Mouse (Mus musculus) liver, embryonic 14.5 days (tissue): ENCODE measurements around the gene Sec16b. TPM values are rescaled to one million over a fixed set of nuclear protein-coding genes. Genes with fewer than 3 reads are reported as not detected.

ENCODE experiments used
- ATAC-seq: fragments of 200-750 bp; cut with Nextera tagmentation; 2 replicates; pipeline ENCODE4 v1.8.0; 2017; ENCODE audit warnings: moderate number of reproducible peaks, mild to moderate bottlenecking, moderate library complexity; ENCODE audit not compliant: insufficient read depth
- DNase-seq, 3 experiments: peaks; one replicate each; pipeline ENCODE4 v3.0.0-alpha.2; 2012 to 2013; ENCODE audit warnings: low read depth in 3 of 3, low spot score in 3 of 3
- H3K27ac ChIP-seq: fragments of 300-500 bp; sonication (generic); 2 replicates; pipeline ENCODE4 v1.5.1; 2014; ENCODE audit warnings: moderate library complexity, mild to moderate bottlenecking, control low read depth, inconsistent platforms
- H3K27me3 ChIP-seq: fragments of 300-500 bp; sonication (generic); 2 replicates; pipeline ENCODE4 v1.6.1; 2014; ENCODE audit warnings: mild to moderate bottlenecking, low read length, moderate library complexity; ENCODE audit not compliant: control insufficient read depth, insufficient read depth
- H3K36me3 ChIP-seq: fragments of 300-500 bp; sonication (generic); replicated peaks from 2 replicates; pipeline ENCODE4 v1.6.1; 2014; ENCODE audit warnings: low read depth; ENCODE audit not compliant: control insufficient read depth, insufficient read depth
- H3K4me1 ChIP-seq, 2 experiments: fragments of 200-500 bp in 1 of 2; fragments of 300-500 bp in 1 of 2; sonication (generic) in 1 of 2; replicated peaks; 2 replicates each; pipeline ENCODE4 v1.6.1; 2012 to 2014; ENCODE audit warnings: antibody characterized with exemption in 1 of 2, inconsistent platforms in 1 of 2, low read length in 1 of 2; ENCODE audit not compliant: control insufficient read depth in 2 of 2, insufficient read depth in 2 of 2
- H3K4me2 ChIP-seq: fragments of 300-500 bp; sonication (generic); 2 replicates; pipeline ENCODE4 v1.6.1; 2014; ENCODE audit warnings: low read depth, mild to moderate bottlenecking, control low read depth, moderate library complexity
- H3K4me3 ChIP-seq, 2 experiments: fragments of 200-500 bp in 1 of 2; fragments of 300-500 bp in 1 of 2; sonication (generic) in 1 of 2; 2 replicates each; pipeline ENCODE4 v1.5.1; 2012 to 2014; ENCODE audit warnings: low read depth in 2 of 2, low read length in 2 of 2, mild to moderate bottlenecking in 2 of 2, control low read depth in 1 of 2, inconsistent platforms in 1 of 2, moderate library complexity in 1 of 2; ENCODE audit not compliant: insufficient read depth in 1 of 2
- H3K9ac ChIP-seq: fragments of 300-500 bp; sonication (generic); replicated peaks from 2 replicates; pipeline ENCODE4 v1.6.1; 2014; ENCODE audit warnings: mild to moderate bottlenecking, control low read depth, moderate library complexity
- H3K9me3 ChIP-seq: fragments of 300-500 bp; sonication (generic); 2 replicates; pipeline ENCODE4 v1.6.1; 2016; ENCODE audit warnings: low read length, mixed read lengths; ENCODE audit not compliant: control insufficient read depth
- CTCF ChIP-seq: IDR thresholded peaks from 2 replicates; pipeline ENCODE4 v1.5.1; 2016; ENCODE audit warnings: antibody characterized with exemption, low read depth, control low read depth
- EP300 ChIP-seq: IDR thresholded peaks from 2 replicates; pipeline ENCODE4 v1.6.1; 2016; ENCODE audit warnings: antibody characterized with exemption, low read depth
- WGBS: fragments of 180-500 bp; shearing (Covaris S2); extraction: QIAGEN DNeasy Blood & Tissue Kit; methylation state at CpG from one replicate; pipeline ENCODE4 v1.1.7; 2014; ENCODE audit not compliant: insufficient replicate concordance; 5-methylcytosine and 5-hydroxymethylcytosine counted together
- polyA plus RNA-seq, 2 experiments: library from polyadenylated mRNA; depleted of rRNA in 1 of 2; stranded (reverse) in 1 of 2; unstranded in 1 of 2; fragments of >200 nt; fragmentation: Nextera tagmentation in 1 of 2; extraction: Ambion mirVana in 1 of 2; gene quantifications; 2 replicates each; pipeline versions ENCODE4 v1.2.1 to v1.2.3; 2012 to 2014

The Sec16b gene
- polyA plus RNA-seq, 2 experiments = 3.0 to 5.1 TPM

- ATAC-seq (no peak), DNase-seq (no peak)
- WGBS = 46% methylated on average over 4 of the region's 4 CpGs
- H3K27ac ChIP-seq = no peak overlapping the region
- TF ChIP-seq EP300 = no peak
- no peak for TF ChIP-seq CTCF
- peaks cover 0 to 8% of the 10 kb centered on the region in 2 experiments; a peak in 2 of 4 replicates for H3K4me1 ChIP-seq
- no peak overlapping the region for H3K4me3 ChIP-seq
- no peak overlapping the region for H3K9ac ChIP-seq
- no peaks in the 10 kb centered on the region for H3K9me3 ChIP-seq
- no peaks in the 10 kb centered on the region for H3K27me3 ChIP-seq
- H3K36me3 ChIP-seq = no peaks in the 10 kb centered on the region
- H3K4me2 ChIP-seq = no peak overlapping the region
Measured at GRCm38 (mm10) chr1:157518111-157518523, 11.6 kb downstream of the Sec16b start.

GRCm38 (mm10) chr1:157519396-157519795 is 12.9 kb downstream of the Sec16b start:
- H3K9ac ChIP-seq = no peak overlapping the region

GRCm38 (mm10) chr1:157522322-157522721 is 15.8 kb downstream of the Sec16b start:
- no peak for TF ChIP-seq EP300
- ATAC-seq = no peak
- H3K27me3 ChIP-seq = no peaks in the 10 kb centered on the region

More at GRCm38 (mm10) chr1:157519396-157519795, 12.9 kb downstream of the Sec16b start:
- no peaks in the 10 kb centered on the region for H3K27me3 ChIP-seq
- DNase-seq = no peak
- ATAC-seq = no peak
- no peaks in the 10 kb centered on the region for H3K9me3 ChIP-seq
- no peak for TF ChIP-seq EP300
- no peak for TF ChIP-seq CTCF
- WGBS = 60% methylated on average over 2 of the region's 2 CpGs
- H3K27ac ChIP-seq = no peak overlapping the region
- H3K4me3 ChIP-seq = no peak overlapping the region
- no peaks in the 10 kb centered on the region for H3K36me3 ChIP-seq
- peaks cover 0 to 1% of the 10 kb centered on the region in 2 experiments; a peak in 2 of 4 replicates for H3K4me1 ChIP-seq
- no peak overlapping the region for H3K4me2 ChIP-seq

GRCm38 (mm10) chr1:157524775-157525174 is 18.2 kb downstream of the Sec16b start:
- ATAC-seq = no peak
- H3K27ac ChIP-seq = no peak overlapping the region
- 30% methylated on average over 7 of the region's 7 CpGs for whole genome bisulfite sequencing

More at GRCm38 (mm10) chr1:157522322-157522721, 15.8 kb downstream of the Sec16b start:
- Histone ChIP-seq H3K9me3 (no peaks in the 10 kb centered on the region), H3K4me2 (no peak overlapping the region), H3K9ac (no peak overlapping the region), H3K36me3 (no peaks in the 10 kb centered on the region), H3K4me1 (no peaks in the 10 kb centered on the region; a peak in 1 of 4 replicates), H3K27ac (no peak overlapping the region), H3K4me3 (no peak overlapping the region)
- no peak for DNase-seq
- 80% methylated on average over 5 of the region's 5 CpGs for WGBS

GRCm38 (mm10) chr1:157525692-157526354 is 19.3 kb downstream of the Sec16b start:
- Histone ChIP-seq H3K9ac (no peak overlapping the region; the same call in 1 of the 2 replicates), H3K4me2 (peak overlapping the region; percentile 29), H3K27ac (peak overlapping the region; percentile 44), H3K36me3 (no peaks in the 10 kb centered on the region), H3K4me1 (no peaks in the 10 kb centered on the region; a peak in 1 of 4 replicates), H3K27me3 (no peaks in the 10 kb centered on the region), H3K4me3 (peak overlapping the region; percentile 20 to 44; a peak in 2 of 4 replicates), H3K9me3 (no peaks in the 10 kb centered on the region)
- peak in 2 of 3 experiments; percentile 10 to 17 for DNase-seq
- peak; percentile 71 for ATAC-seq
- 67% methylated on average over 16 of the region's 16 CpGs for WGBS
- TF ChIP-seq CTCF (no peak), EP300 (no peak)

More at GRCm38 (mm10) chr1:157524775-157525174, 18.2 kb downstream of the Sec16b start:
- H3K9me3 ChIP-seq = no peaks in the 10 kb centered on the region
- H3K4me3 ChIP-seq = no peak overlapping the region
- H3K4me2 ChIP-seq = no peak overlapping the region
- no peak overlapping the region for H3K9ac ChIP-seq
- TF ChIP-seq CTCF (no peak), EP300 (no peak)
- DNase-seq = no peak
- no peaks in the 10 kb centered on the region; a peak in 1 of 4 replicates for H3K4me1 ChIP-seq
- H3K27me3 ChIP-seq = no peaks in the 10 kb centered on the region
- no peaks in the 10 kb centered on the region for H3K36me3 ChIP-seq
